8 mouse cellular contexts compared by ENCODE assay signal in the genomic region with DNA sequence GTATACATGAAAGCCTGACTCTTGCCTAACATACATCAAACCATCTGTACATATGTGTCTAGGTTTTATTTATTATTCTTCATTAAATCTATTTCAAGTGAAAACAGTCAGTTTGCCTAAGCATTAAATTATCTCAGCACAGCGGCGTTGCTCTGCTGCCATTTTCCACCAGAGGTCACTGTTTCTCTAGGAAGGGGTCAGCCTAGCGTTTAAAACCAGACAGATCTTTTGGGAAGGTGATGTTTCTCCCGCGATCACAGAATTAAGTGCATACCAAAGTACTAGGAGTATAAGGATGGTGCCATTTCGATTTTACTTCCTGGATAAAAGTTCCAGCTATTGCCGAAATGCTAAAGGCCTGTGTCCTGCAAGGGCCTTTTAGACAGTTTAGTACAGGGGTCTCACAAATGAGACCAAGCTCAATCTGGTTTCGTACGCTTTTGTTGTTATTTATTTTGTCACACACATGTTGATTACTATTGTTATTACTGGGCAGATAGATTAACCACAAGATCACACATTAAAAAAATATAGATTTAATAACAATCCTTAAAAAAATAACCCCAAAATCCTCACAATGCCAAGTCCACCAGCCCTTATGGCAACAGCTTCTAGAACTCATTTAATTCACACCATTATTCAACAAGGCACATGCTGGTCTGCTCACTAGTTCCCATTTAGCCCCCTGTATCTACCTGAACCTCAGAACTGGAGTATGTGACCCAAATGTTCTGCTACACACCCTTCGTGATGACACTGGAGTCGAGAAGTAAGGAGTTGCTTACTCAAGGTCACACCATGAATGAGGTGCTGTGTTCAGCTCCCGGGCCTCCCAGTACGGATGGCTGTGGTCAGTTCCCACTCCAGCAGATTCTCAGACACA. TPM values are rescaled to one million over a fixed set of nuclear protein-coding genes. Genes with fewer than 3 reads are reported as not detected.
A peak's percentile ranks its signal among the peaks of the same experiment; 100 is the strongest.
DNase-seq lines count a peak whose midpoint lies in the region; ATAC-seq and TF ChIP-seq lines count a peak whose summit lies in the region.

No protein-coding gene starts in this region.

- H3K4me1 ChIP-seq in kidney, embryonic 15.5 days = no peaks in the 10 kb centered on the region
- no peaks in the 10 kb centered on the region for H3K4me1 ChIP-seq in limb, embryonic 14.5 days (ENCODE audit: control insufficient read depth, insufficient read depth, low read length)

- no peak overlapping the region for H3K9ac ChIP-seq in kidney, embryonic 15.5 days
- H3K9ac ChIP-seq in limb, embryonic 14.5 days (ENCODE audit: low read depth, low read length, severe bottlenecking) = no peak overlapping the region

- H3K4me2 ChIP-seq in kidney, embryonic 15.5 days = no peak overlapping the region
- H3K4me2 ChIP-seq in limb, embryonic 14.5 days (replicated peaks; ENCODE audit: low read depth, low read length, severe bottlenecking) = no peak overlapping the region

- TF ChIP-seq POLR2A in limb, embryonic 14.5 days (IDR thresholded peaks at IDR 0.05; ENCODE audit: borderline replicate concordance, extremely low read depth, insufficient read depth, insufficient read length) = no peak

- 45% methylated on average over 13 of the region's 13 CpGs for WGBS in kidney, embryonic 15.5 days
- 41% methylated on average over 13 of the region's 13 CpGs for WGBS in limb, embryonic 14.5 days

- no peak overlapping the region for H3K4me3 ChIP-seq in kidney, embryonic 15.5 days (replicated peaks)
- H3K4me3 ChIP-seq in limb, embryonic 14.5 days (replicated peaks; ENCODE audit: low read length) = no peak overlapping the region

- H3K36me3 ChIP-seq in kidney, embryonic 15.5 days = no peaks in the 10 kb centered on the region
- H3K36me3 ChIP-seq in limb, embryonic 14.5 days (ENCODE audit: control insufficient read depth, insufficient read depth, low read length) = no peaks in the 10 kb centered on the region

- no peaks in the 10 kb centered on the region for H3K27me3 ChIP-seq in kidney, embryonic 15.5 days
- no peaks in the 10 kb centered on the region for H3K27me3 ChIP-seq in limb, embryonic 14.5 days (ENCODE audit: control insufficient read depth, insufficient read depth, low read length)

- peak; percentile 84 for ATAC-seq in granulocyte monocyte progenitor cell, adult 5-6 weeks (replicated peaks; ENCODE audit: poor library complexity, severe bottlenecking)
- peak; percentile 62; the same call in 1 of the 2 replicates for ATAC-seq in kidney, embryonic 15.5 days (replicated peaks; ENCODE audit: low FRiP score)
- ATAC-seq in limb, embryonic 14.5 days (ENCODE audit: low FRiP score, low read depth) = peak; percentile 73

- no peaks in the 10 kb centered on the region for H3K9me3 ChIP-seq in kidney, embryonic 15.5 days (replicated peaks)
- no peaks in the 10 kb centered on the region for H3K9me3 ChIP-seq in limb, embryonic 14.5 days (ENCODE audit: control insufficient read depth, low read length)

- no peak overlapping the region for H3K27ac ChIP-seq in kidney, embryonic 15.5 days
- H3K27ac ChIP-seq in limb, embryonic 14.5 days (replicated peaks; ENCODE audit: low read depth, low read length) = no peak overlapping the region

- peak; percentile 86 for DNase-seq in 3T3-L1 (ENCODE audit: low read depth, low spot score)
- peak; percentile 81 for DNase-seq in adrenal gland, adult 2 months
- peak; percentile 83 for DNase-seq in embryo, embryonic 11 days
- DNase-seq in limb, embryonic 14.5 days (ENCODE audit: low spot score) = peak; percentile 77
- DNase-seq in naive thymus-derived CD4-positive, alpha-beta T cell, adult 2 months (ENCODE audit: low read depth) = peak; percentile 80
- DNase-seq in spleen, postnatal 4 days (ENCODE audit: low spot score in 2 of 2) = peak; percentile 47 to 76

RNA-seq across cellular contexts. Expression of gene Mysm1, which starts 29.5 kb away (rescaled TPM):
- total RNA-seq in adrenal gland, adult 2 months (2021) = 10 to 100 TPM; 19.9 to 25.2 TPM
- 0.98 and 1.0 TPM in 2 replicates for polyA plus RNA-seq in adrenal gland, adult 2 months (2012; rRNA removed)
- 28.7 and 30.9 TPM in 2 replicates for total RNA-seq in granulocyte monocyte progenitor cell, adult 5-6 weeks (2014; fragmentation: Nextera tagmentation)
- 41.6 and 44.1 TPM in 2 replicates for total RNA-seq in granulocyte monocyte progenitor cell, adult 5-6 weeks (2017)
- 28.2 and 30.3 TPM in 2 replicates for polyA plus RNA-seq in kidney, embryonic 15.5 days (2015; fragmentation: Nextera tagmentation; extraction: Ambion mirVana)
- polyA plus RNA-seq in limb, embryonic 14.5 days (2012; rRNA removed) = 21.2 and 21.4 TPM in 2 replicates
- polyA plus RNA-seq in limb, embryonic 14.5 days (2014; fragmentation: Nextera tagmentation; extraction: Ambion mirVana) = 25.2 and 29.4 TPM in 2 replicates

RNA-seq across cellular contexts. Expression of gene Jun, which starts 43.6 kb away (rescaled TPM):
- 100 to 1,000 TPM; 137 to 233 TPM for total RNA-seq in adrenal gland, adult 2 months (2021)
- polyA plus RNA-seq in adrenal gland, adult 2 months (2012; rRNA removed) = 187 and 234 TPM in 2 replicates
- 16.9 and 26.1 TPM in 2 replicates for total RNA-seq in granulocyte monocyte progenitor cell, adult 5-6 weeks (2014; fragmentation: Nextera tagmentation)
- 173 and 195 TPM in 2 replicates for total RNA-seq in granulocyte monocyte progenitor cell, adult 5-6 weeks (2017)
- 66.0 and 70.1 TPM in 2 replicates for polyA plus RNA-seq in kidney, embryonic 15.5 days (2015; fragmentation: Nextera tagmentation; extraction: Ambion mirVana)
- polyA plus RNA-seq in limb, embryonic 14.5 days (2012; rRNA removed) = 65.3 and 91.6 TPM in 2 replicates
- 50.6 and 56.2 TPM in 2 replicates for polyA plus RNA-seq in limb, embryonic 14.5 days (2014; fragmentation: Nextera tagmentation; extraction: Ambion mirVana)

Comparison
In these comparisons a context has a peak if more than half of its experiments do, and no peak if none do; other contexts are left out.
1. RNA of gene Mysm1, which starts 29.5 kb away (polyA plus RNA-seq): 28.2 to 30.3 TPM in kidney, embryonic 15.5 days and 21.2 to 29.4 TPM in limb, embryonic 14.5 days; 0.98 to 1.0 TPM in adrenal gland, adult 2 months; every median in the first group is over 10 times any median in the second.
2. Peak in every context shown above with its lines, with median percentiles within 50 percentile points of each other: DNase-seq and ATAC-seq.